Mouse (Mus musculus): Measurements from ENCODE around the gene Pla1a.

DNA sequence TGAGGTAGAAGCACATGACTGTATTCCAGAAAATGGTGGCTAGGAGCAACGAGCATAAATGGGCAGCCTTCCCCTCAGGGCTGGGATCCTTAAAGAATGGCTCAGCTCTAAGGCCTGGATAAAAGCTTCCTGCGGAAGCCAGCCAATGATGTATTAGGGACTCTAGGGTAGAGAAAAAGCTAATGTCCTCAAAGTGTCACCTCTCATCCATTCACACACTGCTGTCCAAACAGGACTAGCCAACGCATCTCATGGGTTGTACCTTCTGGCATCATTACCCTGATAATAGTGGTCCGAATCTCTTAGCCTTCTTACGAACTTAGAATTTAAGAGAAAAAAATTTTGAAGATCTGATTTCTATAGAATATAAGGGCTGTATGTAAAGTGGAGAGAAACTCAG is 30.4 kb upstream of the Pla1a start:
- no peak for TF ChIP-seq CTCF (IDR thresholded peaks at IDR 0.05)
- no peak for TF ChIP-seq EP300 (IDR thresholded peaks at IDR 0.05)

Data from lung, postnatal 0 days (tissue).